Mouse (Mus musculus) liver, embryonic 14.5 days (tissue): ENCODE data around the gene Phc2. TPM values are rescaled to one million over a fixed set of nuclear protein-coding genes. Genes with fewer than 3 reads are reported as not detected.

Source experiments
- ATAC-seq: fragments of 200-750 bp; cut with Nextera tagmentation; 2 replicates; pipeline ENCODE4 v1.8.0; 2017; ENCODE audit warnings: moderate number of reproducible peaks, mild to moderate bottlenecking, moderate library complexity; ENCODE audit not compliant: insufficient read depth
- DNase-seq, 3 experiments: peaks; one replicate each; pipeline ENCODE4 v3.0.0-alpha.2; 2012 to 2013; ENCODE audit warnings: low read depth in 3 of 3, low spot score in 3 of 3
- H3K27ac ChIP-seq: fragments of 300-500 bp; sonication (generic); 2 replicates; pipeline ENCODE4 v1.5.1; 2014; ENCODE audit warnings: moderate library complexity, mild to moderate bottlenecking, control low read depth, inconsistent platforms
- H3K27me3 ChIP-seq: fragments of 300-500 bp; sonication (generic); 2 replicates; pipeline ENCODE4 v1.6.1; 2014; ENCODE audit warnings: mild to moderate bottlenecking, low read length, moderate library complexity; ENCODE audit not compliant: control insufficient read depth, insufficient read depth
- H3K36me3 ChIP-seq: fragments of 300-500 bp; sonication (generic); replicated peaks from 2 replicates; pipeline ENCODE4 v1.6.1; 2014; ENCODE audit warnings: low read depth; ENCODE audit not compliant: control insufficient read depth, insufficient read depth
- H3K4me1 ChIP-seq, 2 experiments: fragments of 200-500 bp in 1 of 2; fragments of 300-500 bp in 1 of 2; sonication (generic) in 1 of 2; replicated peaks; 2 replicates each; pipeline ENCODE4 v1.6.1; 2012 to 2014; ENCODE audit warnings: antibody characterized with exemption in 1 of 2, inconsistent platforms in 1 of 2, low read length in 1 of 2; ENCODE audit not compliant: control insufficient read depth in 2 of 2, insufficient read depth in 2 of 2
- H3K4me2 ChIP-seq: fragments of 300-500 bp; sonication (generic); 2 replicates; pipeline ENCODE4 v1.6.1; 2014; ENCODE audit warnings: low read depth, mild to moderate bottlenecking, control low read depth, moderate library complexity
- H3K4me3 ChIP-seq, 2 experiments: fragments of 200-500 bp in 1 of 2; fragments of 300-500 bp in 1 of 2; sonication (generic) in 1 of 2; 2 replicates each; pipeline ENCODE4 v1.5.1; 2012 to 2014; ENCODE audit warnings: low read depth in 2 of 2, low read length in 2 of 2, mild to moderate bottlenecking in 2 of 2, control low read depth in 1 of 2, inconsistent platforms in 1 of 2, moderate library complexity in 1 of 2; ENCODE audit not compliant: insufficient read depth in 1 of 2
- H3K9ac ChIP-seq: fragments of 300-500 bp; sonication (generic); replicated peaks from 2 replicates; pipeline ENCODE4 v1.6.1; 2014; ENCODE audit warnings: mild to moderate bottlenecking, control low read depth, moderate library complexity
- H3K9me3 ChIP-seq: fragments of 300-500 bp; sonication (generic); 2 replicates; pipeline ENCODE4 v1.6.1; 2016; ENCODE audit warnings: low read length, mixed read lengths; ENCODE audit not compliant: control insufficient read depth
- CTCF ChIP-seq: IDR thresholded peaks from 2 replicates; pipeline ENCODE4 v1.5.1; 2016; ENCODE audit warnings: antibody characterized with exemption, low read depth, control low read depth
- EP300 ChIP-seq: IDR thresholded peaks from 2 replicates; pipeline ENCODE4 v1.6.1; 2016; ENCODE audit warnings: antibody characterized with exemption, low read depth
- WGBS: fragments of 180-500 bp; shearing (Covaris S2); extraction: QIAGEN DNeasy Blood & Tissue Kit; methylation state at CpG from one replicate; pipeline ENCODE4 v1.1.7; 2014; ENCODE audit not compliant: insufficient replicate concordance; 5-methylcytosine and 5-hydroxymethylcytosine counted together
- polyA plus RNA-seq, 2 experiments: library from polyadenylated mRNA; depleted of rRNA in 1 of 2; stranded (reverse) in 1 of 2; unstranded in 1 of 2; fragments of >200 nt; fragmentation: Nextera tagmentation in 1 of 2; extraction: Ambion mirVana in 1 of 2; gene quantifications; 2 replicates each; pipeline versions ENCODE4 v1.2.1 to v1.2.3; 2012 to 2014

Phc2 gene
- polyA plus RNA-seq, 2 experiments = 8.8 to 17.1 TPM

- TF ChIP-seq CTCF (no peak), EP300 (no peak)
Measured at GRCm38 (mm10) chr4:128682281-128682680, 27.8 kb downstream of the Phc2 start.

GRCm38 (mm10) chr4:128683706-128684105 lies 29.2 kb downstream of the Phc2 start:
- 58% methylated on average over 3 of the region's 3 CpGs for WGBS

More at GRCm38 (mm10) chr4:128682281-128682680, 27.8 kb downstream of the Phc2 start:
- DNase-seq = no peak
- H3K4me3 ChIP-seq = no peak overlapping the region
- no peak for ATAC-seq
- WGBS = 83% methylated on average over 13 of the region's 13 CpGs
- H3K4me1 ChIP-seq = 0 out of 4 replicates have a peak, but pooled peaks cover 0 to 2% of the 10 kb centered on the region in 2 experiments
- no peak overlapping the region for H3K9ac ChIP-seq
- H3K27ac ChIP-seq = no peak overlapping the region
- H3K36me3 ChIP-seq = no peaks in the 10 kb centered on the region
- no peak overlapping the region for H3K4me2 ChIP-seq
- no peaks in the 10 kb centered on the region for H3K9me3 ChIP-seq
- H3K27me3 ChIP-seq = no peaks in the 10 kb centered on the region

GRCm38 (mm10) chr4:128684108-128684507 lies 29.6 kb downstream of the Phc2 start:
- H3K9me3 ChIP-seq = no peaks in the 10 kb centered on the region
- no peak overlapping the region for H3K27ac ChIP-seq
- peaks cover 0 to 6% of the 10 kb centered on the region in 2 experiments; a peak in 2 of 4 replicates for H3K4me1 ChIP-seq
- H3K27me3 ChIP-seq = no peaks in the 10 kb centered on the region
- H3K36me3 ChIP-seq = no peaks in the 10 kb centered on the region
- no peak overlapping the region for H3K9ac ChIP-seq
- ATAC-seq (no peak), DNase-seq (no peak)
- H3K4me3 ChIP-seq = no peak overlapping the region
- no peak overlapping the region for H3K4me2 ChIP-seq
- TF ChIP-seq CTCF = no peak
- TF ChIP-seq EP300 = no peak
- WGBS = 80% methylated on average over 11 of the region's 11 CpGs

More at GRCm38 (mm10) chr4:128683706-128684105, 29.2 kb downstream of the Phc2 start:
- Histone ChIP-seq H3K27me3 (no peaks in the 10 kb centered on the region), H3K9me3 (no peaks in the 10 kb centered on the region), H3K4me3 (no peak overlapping the region), H3K27ac (no peak overlapping the region), H3K4me2 (no peak overlapping the region), H3K9ac (no peak overlapping the region), H3K4me1 (0 out of 4 replicates have a peak, but pooled peaks cover 0 to 2% of the 10 kb centered on the region in 2 experiments), H3K36me3 (no peaks in the 10 kb centered on the region)
- no peak for TF ChIP-seq CTCF
- TF ChIP-seq EP300 = no peak
- DNase-seq (no peak), ATAC-seq (no peak)

- H3K4me3 ChIP-seq = no peak overlapping the region
- ATAC-seq = peak; percentile 76
- TF ChIP-seq EP300 (no peak), CTCF (no peak)
- 15% methylated on average over 6 of the region's 6 CpGs for WGBS
- H3K9ac ChIP-seq = no peak overlapping the region
- DNase-seq = no peak
- H3K9me3 ChIP-seq = no peaks in the 10 kb centered on the region
- no peak overlapping the region for H3K27ac ChIP-seq
- H3K4me2 ChIP-seq = no peak overlapping the region
- no peaks in the 10 kb centered on the region for H3K27me3 ChIP-seq
- H3K36me3 ChIP-seq = no peaks in the 10 kb centered on the region
- peaks cover 0 to 16% of the 10 kb centered on the region in 2 experiments; a peak in 2 of 4 replicates for H3K4me1 ChIP-seq
Measured at GRCm38 (mm10) chr4:128688513-128688913, 34.0 kb downstream of the Phc2 start.

- WGBS = 24% methylated on average over 9 of the region's 9 CpGs
- no peak overlapping the region for H3K4me2 ChIP-seq
- TF ChIP-seq CTCF = no peak
- TF ChIP-seq EP300 = no peak
- ATAC-seq (peak; percentile 33; the same call in 1 of the 2 replicates), DNase-seq (no peak)
- no peak overlapping the region for H3K27ac ChIP-seq
- H3K4me1 ChIP-seq = peaks cover 0 to 16% of the 10 kb centered on the region in 2 experiments; a peak in 2 of 4 replicates
- no peaks in the 10 kb centered on the region for H3K36me3 ChIP-seq
- H3K4me3 ChIP-seq = no peak overlapping the region
- no peak overlapping the region for H3K9ac ChIP-seq
- H3K27me3 ChIP-seq = no peaks in the 10 kb centered on the region
- H3K9me3 ChIP-seq = no peaks in the 10 kb centered on the region
Measured at GRCm38 (mm10) chr4:128688976-128689375, 34.5 kb downstream of the Phc2 start.
